Mouse (Mus musculus): ENCODE measurements at regions not wholly inside any gene's neighbourhood (a gene's known extent, or its start where the extent isn't known, plus 50 kb on each side); places are given as distances from the start of the nearest gene placed in this dataset.

- no peaks in the 10 kb centered on the region for H3K9me3 ChIP-seq
- no peaks in the 10 kb centered on the region for H3K4me1 ChIP-seq (replicated peaks)
- no peak overlapping the region for H3K4me2 ChIP-seq (replicated peaks)
- no peak overlapping the region for H3K9ac ChIP-seq
- H3K27me3 ChIP-seq (replicated peaks), result no peaks in the 10 kb centered on the region
- ATAC-seq, result no peak
- WGBS, result 89% methylated on average over 2 of the region's 2 CpGs
- H3K27ac ChIP-seq, result no peak overlapping the region
- H3K4me3 ChIP-seq (replicated peaks), result no peak overlapping the region
- no peaks in the 10 kb centered on the region for H3K36me3 ChIP-seq
Measured at GRCm38 (mm10) chr12:93122216-93122615, 1273.3 kb upstream of the Sel1l start.

GRCm38 (mm10) chr12:93088031-93088790 is 1239.3 kb upstream of the Sel1l start:
- ATAC-seq, result no peak
- Histone ChIP-seq H3K4me3 (replicated peaks) (no peak overlapping the region), H3K9ac (no peak overlapping the region), H3K27ac (no peak overlapping the region), H3K27me3 (replicated peaks) (no peaks in the 10 kb centered on the region), H3K4me2 (replicated peaks) (no peak overlapping the region), H3K4me1 (replicated peaks) (no peaks in the 10 kb centered on the region), H3K9me3 (no peaks in the 10 kb centered on the region), H3K36me3 (no peaks in the 10 kb centered on the region)
- 67% methylated on average over 5 of the region's 5 CpGs for WGBS

DNA sequence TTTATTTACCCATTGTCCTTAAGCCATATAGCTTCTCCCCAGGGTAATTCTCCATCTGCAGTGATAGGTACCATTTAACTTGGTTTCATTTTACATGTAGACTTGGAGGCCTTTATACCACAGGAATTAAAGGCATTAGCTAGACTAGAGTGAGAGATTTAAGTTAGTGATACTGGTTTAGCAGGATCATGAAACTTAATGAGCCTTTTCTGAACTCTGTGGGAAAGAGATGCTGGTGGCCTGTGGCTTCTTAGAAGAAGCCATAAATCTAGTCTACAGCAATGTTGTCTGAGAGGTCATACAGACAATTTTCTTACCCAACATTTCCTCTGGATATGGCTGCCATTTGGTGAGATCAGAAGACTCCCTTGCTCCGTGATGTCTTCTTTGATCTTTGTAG is 1214.9 kb upstream of the Sel1l start:
- WGBS, result 76% methylated on average over 1 of the region's 1 CpGs
- Histone ChIP-seq H3K4me1 (replicated peaks) (no peaks in the 10 kb centered on the region), H3K4me3 (replicated peaks) (no peak overlapping the region), H3K9ac (no peak overlapping the region), H3K9me3 (no peaks in the 10 kb centered on the region), H3K27me3 (replicated peaks) (no peaks in the 10 kb centered on the region), H3K4me2 (replicated peaks) (no peak overlapping the region), H3K36me3 (no peaks in the 10 kb centered on the region), H3K27ac (no peak overlapping the region)
- no peak for ATAC-seq

DNA sequence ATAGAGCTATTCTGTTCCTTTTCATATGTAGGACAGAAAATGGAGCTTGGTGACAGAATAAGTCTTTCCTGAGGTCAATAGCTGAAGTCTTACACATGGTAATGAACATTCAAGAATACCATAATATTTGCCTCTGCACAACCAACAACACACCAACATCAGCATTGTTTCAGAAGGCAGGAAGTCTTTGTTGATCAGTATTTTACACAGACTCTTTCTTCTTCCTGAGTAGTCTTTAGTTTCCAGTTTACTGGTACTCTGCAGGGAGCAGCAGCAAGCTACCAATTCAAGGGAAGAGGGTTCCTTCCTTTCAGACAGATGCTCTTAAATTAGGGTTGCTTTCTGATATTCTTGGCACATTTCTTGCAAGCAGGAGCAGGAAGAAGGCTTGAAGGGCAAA is 1170.7 kb upstream of the Sel1l start:
- H3K27ac ChIP-seq, result no peak overlapping the region
- no peak overlapping the region for H3K4me2 ChIP-seq (replicated peaks)
- ATAC-seq, result no peak
- H3K4me1 ChIP-seq (replicated peaks), result no peaks in the 10 kb centered on the region
- H3K36me3 ChIP-seq, result no peaks in the 10 kb centered on the region
- no peak overlapping the region for H3K9ac ChIP-seq
- H3K9me3 ChIP-seq, result no peaks in the 10 kb centered on the region
- H3K4me3 ChIP-seq (replicated peaks), result no peak overlapping the region
- no peaks in the 10 kb centered on the region for H3K27me3 ChIP-seq (replicated peaks)

DNA sequence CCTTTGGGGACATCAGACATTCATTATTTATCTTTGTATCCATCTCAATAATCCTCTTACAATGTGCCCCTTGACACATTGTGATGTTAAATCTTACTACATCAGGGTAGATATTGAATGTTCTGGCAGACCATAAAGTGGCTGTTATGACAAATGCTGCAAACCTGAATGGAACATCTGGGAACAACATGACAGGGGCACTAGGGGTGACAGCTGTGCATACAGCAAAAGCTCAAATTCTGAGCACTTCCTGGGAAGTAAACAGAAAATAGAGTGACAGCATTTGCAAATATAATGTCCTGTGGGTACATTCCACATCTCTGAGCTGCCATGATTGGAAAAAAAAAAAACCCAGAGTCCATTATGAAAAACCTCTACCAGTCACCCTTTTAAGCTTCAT is 1162.6 kb upstream of the Sel1l start:
- H3K9me3 ChIP-seq, result no peaks in the 10 kb centered on the region
- H3K4me1 ChIP-seq (replicated peaks), result no peaks in the 10 kb centered on the region
- H3K27me3 ChIP-seq (replicated peaks), result no peaks in the 10 kb centered on the region
- H3K4me2 ChIP-seq (replicated peaks), result no peak overlapping the region
- H3K4me3 ChIP-seq (replicated peaks), result no peak overlapping the region
- ATAC-seq, result no peak
- H3K9ac ChIP-seq, result no peak overlapping the region
- H3K27ac ChIP-seq, result no peak overlapping the region
- no peaks in the 10 kb centered on the region for H3K36me3 ChIP-seq

GRCm38 (mm10) chr12:93006844-93007365 is 1157.9 kb upstream of the Sel1l start:
- no peaks in the 10 kb centered on the region for H3K36me3 ChIP-seq
- no peak overlapping the region for H3K9ac ChIP-seq
- no peak overlapping the region for H3K27ac ChIP-seq
- no peaks in the 10 kb centered on the region for H3K4me1 ChIP-seq (replicated peaks)
- WGBS, result 35% methylated on average over 2 of the region's 2 CpGs
- no peak for ATAC-seq
- H3K27me3 ChIP-seq (replicated peaks), result no peaks in the 10 kb centered on the region
- H3K9me3 ChIP-seq, result no peaks in the 10 kb centered on the region
- H3K4me2 ChIP-seq (replicated peaks), result no peak overlapping the region
- no peak overlapping the region for H3K4me3 ChIP-seq (replicated peaks)

GRCm38 (mm10) chr12:93003125-93003524 is 1154.2 kb upstream of the Sel1l start:
- Histone ChIP-seq H3K9ac (no peak overlapping the region), H3K9me3 (no peaks in the 10 kb centered on the region), H3K4me3 (replicated peaks) (no peak overlapping the region), H3K4me1 (replicated peaks) (no peaks in the 10 kb centered on the region), H3K27me3 (replicated peaks) (no peaks in the 10 kb centered on the region), H3K4me2 (replicated peaks) (no peak overlapping the region), H3K36me3 (no peaks in the 10 kb centered on the region), H3K27ac (no peak overlapping the region)
- 84% methylated on average over 4 of the region's 4 CpGs for WGBS
- no peak for ATAC-seq

GRCm38 (mm10) chr12:92975698-92976097 is 1126.7 kb upstream of the Sel1l start:
- H3K4me1 ChIP-seq (replicated peaks), result no peaks in the 10 kb centered on the region
- no peaks in the 10 kb centered on the region for H3K9me3 ChIP-seq
- no peak for ATAC-seq
- 69% methylated on average over 3 of the region's 3 CpGs for WGBS
- no peaks in the 10 kb centered on the region for H3K27me3 ChIP-seq (replicated peaks)
- no peaks in the 10 kb centered on the region for H3K36me3 ChIP-seq
- no peak overlapping the region for H3K9ac ChIP-seq
- H3K4me2 ChIP-seq (replicated peaks), result no peak overlapping the region
- no peak overlapping the region for H3K27ac ChIP-seq
- H3K4me3 ChIP-seq (replicated peaks), result no peak overlapping the region

GRCm38 (mm10) chr12:92944352-92944751 is 1095.4 kb upstream of the Sel1l start:
- Histone ChIP-seq H3K4me1 (replicated peaks) (no peaks in the 10 kb centered on the region), H3K27me3 (replicated peaks) (no peaks in the 10 kb centered on the region), H3K9ac (no peak overlapping the region), H3K4me2 (replicated peaks) (no peak overlapping the region), H3K9me3 (no peaks in the 10 kb centered on the region), H3K36me3 (no peaks in the 10 kb centered on the region), H3K27ac (no peak overlapping the region), H3K4me3 (replicated peaks) (no peak overlapping the region)
- WGBS, result 81% methylated on average over 3 of the region's 3 CpGs
- no peak for ATAC-seq

DNA sequence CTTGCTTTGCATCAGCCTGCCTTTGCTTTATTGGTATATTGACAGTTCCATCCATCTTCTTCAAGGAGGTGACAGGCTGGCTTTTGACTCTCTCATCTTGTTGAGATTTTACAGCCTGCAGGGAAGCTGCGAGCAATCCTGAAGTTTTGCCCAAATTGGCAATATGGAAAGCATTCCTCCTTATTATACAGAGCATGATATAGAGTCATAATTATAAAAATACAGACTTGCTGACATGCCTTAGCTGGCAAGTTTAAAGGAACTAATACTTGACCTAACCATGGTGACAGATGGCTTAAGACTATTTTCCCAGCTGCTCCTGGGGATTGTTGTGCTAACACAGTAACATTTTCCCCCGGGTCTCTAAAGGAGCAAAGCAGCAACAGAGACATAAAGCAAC is 1078.6 kb upstream of the Sel1l start:
- no peaks in the 10 kb centered on the region for H3K27me3 ChIP-seq (replicated peaks)
- no peak overlapping the region for H3K27ac ChIP-seq
- H3K4me2 ChIP-seq (replicated peaks), result no peak overlapping the region
- H3K36me3 ChIP-seq, result no peaks in the 10 kb centered on the region
- H3K4me1 ChIP-seq (replicated peaks), result no peaks in the 10 kb centered on the region
- H3K9ac ChIP-seq, result no peak overlapping the region
- WGBS, result 42% methylated on average over 2 of the region's 2 CpGs
- H3K9me3 ChIP-seq, result no peaks in the 10 kb centered on the region
- ATAC-seq, result no peak
- H3K4me3 ChIP-seq (replicated peaks), result no peak overlapping the region

DNA sequence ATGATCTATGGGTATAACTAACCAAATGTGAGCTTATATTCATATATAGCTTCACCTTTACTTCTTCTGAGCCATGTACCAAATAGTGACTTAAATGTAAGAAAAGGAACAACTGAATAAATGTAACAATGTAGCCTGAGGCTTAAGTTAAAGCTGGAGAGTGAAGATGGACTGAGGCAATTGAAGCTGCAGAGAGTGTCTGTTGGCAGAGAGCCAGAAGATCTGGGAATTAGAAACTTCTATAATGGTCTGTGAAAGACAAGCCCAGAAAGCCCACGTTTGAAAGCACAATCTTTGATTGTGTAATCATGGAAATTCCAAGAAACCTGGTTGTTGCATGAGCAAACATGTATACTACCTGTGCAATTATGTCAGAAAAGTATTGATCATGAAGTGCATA is 1078.0 kb upstream of the Sel1l start:
- no peaks in the 10 kb centered on the region for H3K4me1 ChIP-seq (replicated peaks)
- H3K9me3 ChIP-seq, result no peaks in the 10 kb centered on the region
- no peak overlapping the region for H3K9ac ChIP-seq
- no peak overlapping the region for H3K27ac ChIP-seq
- WGBS, result 11% methylated on average over 1 of the region's 1 CpGs
- H3K4me3 ChIP-seq (replicated peaks), result no peak overlapping the region
- no peak overlapping the region for H3K4me2 ChIP-seq (replicated peaks)
- no peak for ATAC-seq
- H3K27me3 ChIP-seq (replicated peaks), result no peaks in the 10 kb centered on the region
- no peaks in the 10 kb centered on the region for H3K36me3 ChIP-seq

GRCm38 (mm10) chr12:92919920-92920319 is 1071.0 kb upstream of the Sel1l start:
- no peaks in the 10 kb centered on the region for H3K36me3 ChIP-seq
- H3K4me2 ChIP-seq (replicated peaks), result no peak overlapping the region
- no peaks in the 10 kb centered on the region for H3K9me3 ChIP-seq
- H3K4me3 ChIP-seq (replicated peaks), result no peak overlapping the region
- no peaks in the 10 kb centered on the region for H3K27me3 ChIP-seq (replicated peaks)
- H3K27ac ChIP-seq, result no peak overlapping the region
- 79% methylated on average over 3 of the region's 3 CpGs for WGBS
- no peak for ATAC-seq
- H3K9ac ChIP-seq, result no peak overlapping the region
- H3K4me1 ChIP-seq (replicated peaks), result no peaks in the 10 kb centered on the region

- Histone ChIP-seq H3K36me3 (no peaks in the 10 kb centered on the region), H3K4me1 (replicated peaks) (no peaks in the 10 kb centered on the region), H3K4me3 (replicated peaks) (no peak overlapping the region), H3K27ac (no peak overlapping the region), H3K9ac (no peak overlapping the region), H3K27me3 (replicated peaks) (no peaks in the 10 kb centered on the region), H3K4me2 (replicated peaks) (no peak overlapping the region), H3K9me3 (no peaks in the 10 kb centered on the region)
- WGBS, result 77% methylated on average over 3 of the region's 3 CpGs
- ATAC-seq, result no peak
Measured at GRCm38 (mm10) chr12:92916267-92916666, 1067.3 kb upstream of the Sel1l start.
